Mouse (Mus musculus) frontal cortex, adult (tissue): ENCODE measurements at regions not wholly inside any gene's neighbourhood (a gene's known extent, or its start where the extent isn't known, plus 50 kb on each side); places are given as distances from the start of the nearest gene placed in this dataset.

Experiments
- ATAC-seq: cut with Nextera tagmentation; 2 replicates; pipeline ENCODE4 v1.9.2; 2017; ENCODE audit warnings: mild to moderate bottlenecking, moderate library complexity, mixed read lengths; ENCODE audit not compliant: low TSS enrichment

GRCm38 (mm10) chr12:56472856-56473647 is 63.7 kb downstream of the Nkx2-1 start:
- no peak for ATAC-seq

- no peak for ATAC-seq
Measured at GRCm38 (mm10) chr12:56470932-56471500, 65.7 kb downstream of the Nkx2-1 start.

GRCm38 (mm10) chr12:56459508-56460119 is 77.1 kb downstream of the Nkx2-1 start:
- ATAC-seq = no peak

GRCm38 (mm10) chr12:56458665-56459507 is 77.8 kb downstream of the Nkx2-1 start:
- ATAC-seq = no peak

- ATAC-seq = no peak
Measured at GRCm38 (mm10) chr12:56457951-56458350, 78.8 kb downstream of the Nkx2-1 start.

GRCm38 (mm10) chr12:56457356-56457755 is 79.4 kb downstream of the Nkx2-1 start:
- ATAC-seq = no peak

- no peak for ATAC-seq
Measured at GRCm38 (mm10) chr12:56450261-56450660, 86.4 kb downstream of the Nkx2-1 start.

- no peak for ATAC-seq
Measured at GRCm38 (mm10) chr12:56448786-56449564, 87.7 kb downstream of the Nkx2-1 start.

GRCm38 (mm10) chr12:56441166-56441817 is 95.4 kb downstream of the Nkx2-1 start:
- no peak for ATAC-seq

GRCm38 (mm10) chr12:56440068-56440847 is 94.6 kb upstream of the Mbip start:
- no peak for ATAC-seq

- no peak for ATAC-seq
Measured at GRCm38 (mm10) chr12:56438384-56438783, 92.7 kb upstream of the Mbip start.

GRCm38 (mm10) chr12:56437975-56438374 is 92.3 kb upstream of the Mbip start:
- ATAC-seq = no peak

- no peak for ATAC-seq
Measured at GRCm38 (mm10) chr12:56426681-56427246, 81.1 kb upstream of the Mbip start.

GRCm38 (mm10) chr12:56416106-56416505 is 70.4 kb upstream of the Mbip start:
- ATAC-seq = no peak

- ATAC-seq = 0 out of 2 replicates have a peak, but pooled peaks have one; percentile 16
Measured at GRCm38 (mm10) chr12:56414861-56415765, 69.4 kb upstream of the Mbip start.

GRCm38 (mm10) chr12:56405658-56406057 is 60.0 kb upstream of the Mbip start:
- ATAC-seq = no peak

GRCm38 (mm10) chr12:56404833-56405232 is 59.1 kb upstream of the Mbip start:
- ATAC-seq = peak; percentile 70

- no peak for ATAC-seq
Measured at GRCm38 (mm10) chr12:56404262-56404661, 58.6 kb upstream of the Mbip start.

- no peak for ATAC-seq
Measured at GRCm38 (mm10) chr12:56403626-56404025, 57.9 kb upstream of the Mbip start.
